Mouse (Mus musculus) embryonic facial prominence, embryonic 11.5 days (tissue): ENCODE data around the gene Akap13. TPM values are rescaled to one million over a fixed set of nuclear protein-coding genes. Genes with fewer than 3 reads are reported as not detected.
"Not testable (repeated sequence)": the region's sequence is repeated elsewhere in the genome, so short reads cannot be mapped to it uniquely, and the experiment has no call there.

Experiments
- ATAC-seq: fragments of 200-750 bp; cut with Nextera tagmentation; replicated peaks from 2 replicates; pipeline ENCODE4 v1.8.0; 2017; ENCODE audit warnings: low read depth; ENCODE audit not compliant: insufficient number of reproducible peaks, low FRiP score, low TSS enrichment
- DNase-seq: peaks from one replicate; pipeline ENCODE4 v3.0.0-alpha.2; 2015; ENCODE audit warnings: low spot score
- H3K27ac ChIP-seq: fragments of 300-500 bp; sonication (generic); replicated peaks from 2 replicates; pipeline ENCODE4 v1.5.1; 2014; ENCODE audit warnings: mild to moderate bottlenecking, low read depth, low read length, control low read depth
- H3K27me3 ChIP-seq: fragments of 300-500 bp; sonication (generic); 2 replicates; pipeline ENCODE4 v1.6.1; 2014; ENCODE audit warnings: mild to moderate bottlenecking, low read length, moderate library complexity, mixed read lengths; ENCODE audit not compliant: control insufficient read depth, insufficient read depth
- H3K36me3 ChIP-seq: fragments of 300-500 bp; sonication (generic); replicated peaks from 2 replicates; pipeline ENCODE4 v1.6.1; 2014; ENCODE audit warnings: low read depth, mild to moderate bottlenecking, low read length, moderate library complexity, mixed read lengths; ENCODE audit not compliant: control insufficient read depth, insufficient read depth
- H3K4me1 ChIP-seq: fragments of 300-500 bp; sonication (generic); 2 replicates; pipeline ENCODE4 v1.6.1; 2014; ENCODE audit warnings: low read length, mixed read lengths; ENCODE audit not compliant: control insufficient read depth, insufficient read depth
- H3K4me2 ChIP-seq: fragments of 300-500 bp; sonication (generic); 2 replicates; pipeline ENCODE4 v1.6.1; 2014; ENCODE audit warnings: low read depth, mild to moderate bottlenecking, control low read depth, low read length, moderate library complexity
- H3K4me3 ChIP-seq: fragments of 300-500 bp; sonication (generic); 2 replicates; pipeline ENCODE4 v1.5.1; 2014; ENCODE audit warnings: low read depth, low read length, control low read depth
- H3K9ac ChIP-seq: fragments of 300-500 bp; sonication (generic); replicated peaks from 2 replicates; pipeline ENCODE4 v1.6.1; 2014; ENCODE audit warnings: mild to moderate bottlenecking, control low read depth, low read length
- H3K9me3 ChIP-seq: fragments of 300-500 bp; sonication (generic); replicated peaks from 2 replicates; pipeline ENCODE4 v1.6.1; 2016; ENCODE audit warnings: mild to moderate bottlenecking, low read length, inconsistent platforms, mixed read lengths; ENCODE audit not compliant: control insufficient read depth
- WGBS: fragments of 180-500 bp; shearing (Covaris S2); extraction: QIAGEN DNeasy Blood & Tissue Kit; methylation state at CpG from one replicate; pipeline ENCODE4 v1.1.7; 2014; 5-methylcytosine and 5-hydroxymethylcytosine counted together
- polyA plus RNA-seq: library from polyadenylated mRNA; unstranded; fragments of >200 nt; fragmentation: Nextera tagmentation; extraction: Ambion mirVana; gene quantifications from 2 replicates; pipeline ENCODE4 v1.2.1, GENCODE M21; 2014

The Akap13 gene
- polyA plus RNA-seq, 1 experiment from 2014 or later, result 37.9 TPM

DNA sequence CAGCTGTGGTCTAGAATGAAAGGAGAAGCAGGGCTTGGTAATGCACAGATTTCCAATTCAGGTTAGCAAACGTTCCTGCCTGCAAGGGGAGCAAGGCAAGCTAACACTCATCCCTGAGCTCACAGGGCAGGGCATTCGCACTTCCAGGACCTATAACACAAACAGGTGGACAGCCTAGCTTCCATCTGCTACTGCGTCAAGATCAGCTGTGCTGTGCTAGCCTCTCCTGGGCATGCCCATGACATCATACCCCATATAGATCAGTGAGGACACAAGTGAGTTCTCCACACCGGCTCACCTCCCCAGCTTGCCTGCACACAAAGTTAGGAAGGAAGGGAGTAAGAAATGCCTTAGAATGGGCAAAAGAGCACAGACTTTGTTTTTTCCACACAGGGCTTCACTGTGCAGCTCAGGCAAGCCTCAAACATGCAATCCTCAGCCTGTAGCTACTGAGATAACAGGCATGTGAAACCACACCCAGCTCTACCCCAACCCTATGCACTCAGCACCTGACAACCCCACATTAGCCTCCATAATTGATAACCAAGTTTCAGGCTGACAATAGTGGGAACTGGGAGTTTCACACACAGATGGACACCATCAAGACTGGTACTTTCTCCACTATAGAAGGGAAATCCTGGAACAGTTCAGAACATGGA, 305.5 kb downstream of the Akap13 start:
- whole genome bisulfite sequencing, result 78% methylated on average over 4 of the region's 4 CpGs
- not testable (repeated sequence) for H3K27ac ChIP-seq, H3K27me3 ChIP-seq, H3K9ac ChIP-seq, H3K9me3 ChIP-seq, DNase-seq, H3K4me1 ChIP-seq, H3K4me2 ChIP-seq, H3K36me3 ChIP-seq, H3K4me3 ChIP-seq, ATAC-seq

GRCm38 (mm10) chr7:75762225-75762624, 306.9 kb downstream of the Akap13 start:
- not testable (repeated sequence) for H3K27ac ChIP-seq, H3K4me2 ChIP-seq, ATAC-seq, H3K36me3 ChIP-seq, H3K9ac ChIP-seq, H3K27me3 ChIP-seq, H3K9me3 ChIP-seq, DNase-seq, H3K4me3 ChIP-seq, H3K4me1 ChIP-seq
- WGBS, result 75% methylated on average over 1 of the region's 2 CpGs

GRCm38 (mm10) chr7:75767080-75767769, 311.9 kb downstream of the Akap13 start:
- WGBS, result 100% methylated on average over 1 of the region's 5 CpGs
- H3K27me3 ChIP-seq, H3K4me1 ChIP-seq, H3K36me3 ChIP-seq, H3K4me2 ChIP-seq, H3K27ac ChIP-seq, ATAC-seq, H3K9ac ChIP-seq, H3K9me3 ChIP-seq, H3K4me3 ChIP-seq, DNase-seq: not testable (repeated sequence)

GRCm38 (mm10) chr7:75768169-75768568, 312.8 kb downstream of the Akap13 start:
- DNase-seq (no peak), ATAC-seq (no peak)
- H3K9ac ChIP-seq, result no peak overlapping the region
- no peaks in the 10 kb centered on the region; the same call in 1 of the 2 replicates for H3K36me3 ChIP-seq
- H3K9me3 ChIP-seq, result no peaks in the 10 kb centered on the region
- no peak overlapping the region for H3K4me2 ChIP-seq
- no peak overlapping the region for H3K27ac ChIP-seq
- no peak overlapping the region for H3K4me3 ChIP-seq
- H3K4me1 ChIP-seq, result no peaks in the 10 kb centered on the region
- H3K27me3 ChIP-seq, result no peaks in the 10 kb centered on the region
- WGBS, result 84% methylated on average over 2 of the region's 2 CpGs

DNA sequence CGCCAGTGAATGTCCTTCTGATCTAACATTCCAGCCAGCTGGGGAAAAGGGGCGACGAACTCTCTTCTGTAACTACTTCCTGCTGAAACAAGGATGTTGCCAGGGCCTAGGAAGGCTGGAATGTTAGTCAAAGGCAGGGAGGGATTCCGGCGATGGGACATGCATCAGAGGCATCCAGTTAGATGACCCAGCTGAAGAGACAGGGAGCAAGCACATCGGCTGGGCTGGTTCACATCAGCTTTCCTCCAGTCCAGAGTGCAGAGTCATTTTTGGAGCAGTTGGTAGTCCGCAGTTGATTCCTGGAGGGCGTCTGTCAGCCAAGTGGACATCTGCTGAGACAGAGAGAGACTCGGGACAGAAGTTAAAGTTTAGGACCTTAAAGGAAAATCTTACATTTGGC, 314.6 kb downstream of the Akap13 start:
- Histone ChIP-seq H3K4me2 (no peak overlapping the region), H3K9ac (no peak overlapping the region), H3K27ac (no peak overlapping the region), H3K9me3 (no peaks in the 10 kb centered on the region), H3K27me3 (no peaks in the 10 kb centered on the region), H3K4me3 (no peak overlapping the region), H3K36me3 (no peaks in the 10 kb centered on the region; the same call in 1 of the 2 replicates), H3K4me1 (no peaks in the 10 kb centered on the region)
- ATAC-seq (no peak), DNase-seq (no peak)
- 90% methylated on average over 9 of the region's 9 CpGs for WGBS

DNA sequence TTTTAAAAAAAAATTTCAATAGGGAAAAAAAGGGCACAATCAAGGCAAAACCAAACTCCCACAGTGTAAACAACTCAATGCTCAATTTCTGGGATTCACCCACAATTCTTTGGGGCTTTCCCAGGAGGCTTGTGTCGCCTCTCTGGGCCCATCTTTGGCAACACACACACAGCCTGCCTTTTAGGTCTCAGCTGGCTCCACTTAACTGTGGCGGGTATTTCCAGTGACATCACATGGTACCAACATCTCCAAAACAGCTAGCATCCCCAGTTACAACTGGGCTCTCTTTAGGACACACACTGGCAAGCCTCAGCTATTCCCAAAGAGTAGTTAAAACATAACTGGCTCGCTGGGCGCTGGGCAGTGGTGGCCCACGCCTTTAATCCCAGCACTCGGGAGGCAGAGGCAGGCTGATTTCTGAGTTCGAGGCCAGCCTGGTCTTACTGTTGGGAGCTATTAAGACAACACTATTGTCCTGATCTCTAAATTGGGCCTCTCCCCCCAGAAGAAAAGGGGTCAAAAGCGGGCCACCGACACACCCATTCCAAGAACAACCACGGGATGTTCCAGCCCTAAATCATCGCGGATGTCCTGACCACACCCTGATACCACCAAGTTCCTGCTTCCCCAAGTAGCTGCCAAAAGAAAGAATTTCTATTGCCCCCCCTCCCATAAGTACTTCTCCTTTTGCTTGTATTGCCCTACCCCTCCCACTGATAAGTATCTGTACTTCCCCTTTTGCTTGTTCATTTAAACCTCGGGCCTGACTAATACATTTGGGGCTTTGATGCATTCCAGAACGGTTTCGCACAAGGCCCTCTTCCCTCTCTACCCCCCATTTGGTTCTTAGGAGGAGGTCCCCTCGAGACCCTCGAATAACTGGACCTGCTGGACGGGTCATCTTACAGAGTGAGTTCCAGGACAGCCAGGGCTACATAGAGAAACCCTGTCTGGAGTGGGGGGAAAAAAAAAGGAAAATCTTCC, 319.1 kb downstream of the Akap13 start:
- DNase-seq, H3K27me3 ChIP-seq, H3K9ac ChIP-seq, H3K27ac ChIP-seq, H3K4me3 ChIP-seq, H3K36me3 ChIP-seq, H3K4me2 ChIP-seq, H3K4me1 ChIP-seq, H3K9me3 ChIP-seq, ATAC-seq: not testable (repeated sequence)
- WGBS, result 90% methylated on average over 18 of the region's 18 CpGs

- 86% methylated on average over 2 of the region's 2 CpGs for WGBS
- H3K27ac ChIP-seq, result no peak overlapping the region
- DNase-seq (no peak), ATAC-seq (no peak)
- no peaks in the 10 kb centered on the region for H3K36me3 ChIP-seq
- no peak overlapping the region for H3K4me3 ChIP-seq
- no peak overlapping the region for H3K9ac ChIP-seq
- H3K9me3 ChIP-seq, result no peaks in the 10 kb centered on the region
- H3K4me1 ChIP-seq, result no peaks in the 10 kb centered on the region
- no peak overlapping the region for H3K4me2 ChIP-seq
- H3K27me3 ChIP-seq, result no peaks in the 10 kb centered on the region
These were observed 322.7 kb downstream of the Akap13 start for GRCm38 (mm10) chr7:75778053-75778452.
